Comparison of ENCODE assay signal across 25 mouse cellular contexts in genomic region chr19:32569725-32570124, GRCm38 (mm10). TPM values are rescaled to one million over a fixed set of nuclear protein-coding genes. Genes with fewer than 3 reads are reported as not detected.
DNase-seq lines count a peak whose midpoint lies in the region; ATAC-seq and TF ChIP-seq lines count a peak whose summit lies in the region.
"Had no signal": no experiment of that assay in that cellular context is flagged by ENCODE, and none has a peak within 500 bp of the region (broad histone marks: within the 10 kb centered on the region; RNA-seq: fewer than 3 reads in every experiment).

No protein-coding gene starts in this region.

- peak; percentile 77 for DNase-seq in MEL-GATA-1-ER (ENCODE audit: extremely low read depth, low read depth)
- DNase-seq in c-Kit-positive CD71-positive TER-119-positive erythroid progenitor cells, embryonic 14.5 days (ENCODE audit: low spot score) = peak; percentile 55
- DNase-seq in liver, embryonic 11.5 days (ENCODE audit: low spot score) = no peak
- no peak for DNase-seq in liver, postnatal 0 days
- no peak for DNase-seq in natural killer cell, adult 2 months (ENCODE audit: low spot score in 2 of 2)
- no peak for DNase-seq in lung, postnatal 14 days
- no peak for DNase-seq in cerebellum, adult 11 months
- DNase-seq: adrenal gland, adult 2 months; cerebellum, adult 8-10 months; gastrocnemius, postnatal 25 days; kidney, postnatal 36 days; layer of hippocampus, postnatal 36 days; lung, embryonic 14.5 days; lung, postnatal 36 days; spleen, adult 18-20 months; thymus, postnatal 14 days had no signal

- no peak for TF ChIP-seq EP300 in liver, postnatal 0 days (IDR thresholded peaks at IDR 0.05; ENCODE audit: low read depth)

- H3K9me3 ChIP-seq in liver, embryonic 11.5 days (ENCODE audit: control insufficient read depth, low read length) = no peaks in the 10 kb centered on the region
- no peaks in the 10 kb centered on the region for H3K9me3 ChIP-seq in liver, postnatal 0 days (ENCODE audit: low read length)
- no peaks in the 10 kb centered on the region for H3K9me3 ChIP-seq in intestine, postnatal 0 days (ENCODE audit: control insufficient read depth)
- H3K9me3 ChIP-seq: embryonic facial prominence, embryonic 10.5 days; forebrain, embryonic 12.5 days; heart, embryonic 10.5 days; hindbrain, embryonic 15.5 days; kidney, embryonic 15.5 days; limb, embryonic 13.5 days; midbrain, embryonic 12.5 days had no signal

- no peak overlapping the region for H3K4me3 ChIP-seq in liver, embryonic 11.5 days (ENCODE audit: low read depth, low read length)
- no peak overlapping the region for H3K4me3 ChIP-seq in liver, postnatal 0 days (ENCODE audit: low read depth, low read length)
- no peak overlapping the region for H3K4me3 ChIP-seq in intestine, postnatal 0 days (ENCODE audit: low read depth, low read length)
- H3K4me3 ChIP-seq: embryonic facial prominence, embryonic 10.5 days; forebrain, embryonic 12.5 days; heart, embryonic 10.5 days; hindbrain, embryonic 15.5 days; kidney, embryonic 15.5 days; limb, embryonic 13.5 days; midbrain, embryonic 12.5 days had no signal

- no peak overlapping the region for H3K27ac ChIP-seq in liver, embryonic 11.5 days (ENCODE audit: low read depth, low read length)
- no peak overlapping the region; the same call in 1 of the 2 replicates for H3K27ac ChIP-seq in liver, postnatal 0 days (ENCODE audit: low read depth)
- H3K27ac ChIP-seq in intestine, postnatal 0 days (ENCODE audit: low read depth, low read length) = no peak overlapping the region
- H3K27ac ChIP-seq: embryonic facial prominence, embryonic 10.5 days; forebrain, embryonic 12.5 days; heart, embryonic 10.5 days; hindbrain, embryonic 15.5 days; kidney, embryonic 15.5 days; limb, embryonic 13.5 days; midbrain, embryonic 12.5 days had no signal

- H3K4me2 ChIP-seq in liver, embryonic 11.5 days = peak overlapping the region; percentile 21
- peak overlapping the region; percentile 36 for H3K4me2 ChIP-seq in liver, postnatal 0 days (ENCODE audit: low read depth, low read length)
- H3K4me2 ChIP-seq in intestine, postnatal 0 days (replicated peaks; ENCODE audit: low read depth) = no peak overlapping the region
- H3K4me2 ChIP-seq: forebrain, embryonic 12.5 days; hindbrain, embryonic 15.5 days; kidney, embryonic 15.5 days; limb, embryonic 13.5 days; lung, embryonic 14.5 days; midbrain, embryonic 12.5 days had no signal

- TF ChIP-seq CTCF in liver, postnatal 0 days (IDR thresholded peaks at IDR 0.05; ENCODE audit: low read depth) = no peak
- no peak for TF ChIP-seq CTCF in intestine, postnatal 0 days (IDR thresholded peaks at IDR 0.05; ENCODE audit: low read depth)

- H3K9ac ChIP-seq in liver, embryonic 11.5 days (ENCODE audit: low read depth, low read length) = no peak overlapping the region
- H3K9ac ChIP-seq in liver, postnatal 0 days (replicated peaks) = no peak overlapping the region
- no peak overlapping the region for H3K9ac ChIP-seq in intestine, postnatal 0 days (ENCODE audit: low read depth, low read length)
- H3K9ac ChIP-seq: forebrain, embryonic 12.5 days; hindbrain, embryonic 15.5 days; kidney, embryonic 15.5 days; limb, embryonic 13.5 days; lung, embryonic 14.5 days; midbrain, embryonic 12.5 days had no signal

- WGBS in liver, embryonic 11.5 days = 49% methylated on average over 5 of the region's 5 CpGs
- 49% methylated on average over 5 of the region's 5 CpGs for WGBS in liver, postnatal 0 days (ENCODE audit: insufficient replicate concordance)
- 67% methylated on average over 5 of the region's 5 CpGs for WGBS in intestine, postnatal 0 days

- H3K4me1 ChIP-seq in liver, embryonic 11.5 days (replicated peaks; ENCODE audit: control insufficient read depth, insufficient read depth, low read length) = peaks cover 5% of the 10 kb centered on the region; the same call in 1 of the 2 replicates
- peaks cover 20% of the 10 kb centered on the region for H3K4me1 ChIP-seq in liver, postnatal 0 days (ENCODE audit: insufficient read depth)
- H3K4me1 ChIP-seq in intestine, postnatal 0 days (replicated peaks; ENCODE audit: control insufficient read depth, insufficient read depth, low read length) = no peaks in the 10 kb centered on the region; the same call in 1 of the 2 replicates
- H3K4me1 ChIP-seq: embryonic facial prominence, embryonic 10.5 days; forebrain, embryonic 12.5 days; hindbrain, embryonic 15.5 days; kidney, embryonic 15.5 days; limb, embryonic 13.5 days; midbrain, embryonic 12.5 days had no signal

- H3K27me3 ChIP-seq in liver, embryonic 11.5 days (replicated peaks; ENCODE audit: control insufficient read depth, insufficient read depth, low read length) = no peaks in the 10 kb centered on the region
- H3K27me3 ChIP-seq in liver, postnatal 0 days (ENCODE audit: insufficient read depth, low read length) = no peaks in the 10 kb centered on the region
- H3K27me3 ChIP-seq in intestine, postnatal 0 days (replicated peaks; ENCODE audit: control insufficient read depth, insufficient read depth, low read length) = no peaks in the 10 kb centered on the region
- H3K27me3 ChIP-seq: forebrain, embryonic 12.5 days; hindbrain, embryonic 15.5 days; kidney, embryonic 15.5 days; limb, embryonic 13.5 days; midbrain, embryonic 12.5 days had no signal

- ATAC-seq in liver, embryonic 11.5 days (replicated peaks; ENCODE audit: low FRiP score) = no peak
- ATAC-seq in liver, postnatal 0 days = peak; percentile 77
- no peak for ATAC-seq in intestine, postnatal 0 days
- ATAC-seq: Patski had no signal

- H3K36me3 ChIP-seq in liver, embryonic 11.5 days (ENCODE audit: control insufficient read depth, insufficient read depth, low read length) = no peaks in the 10 kb centered on the region
- H3K36me3 ChIP-seq in liver, postnatal 0 days (replicated peaks; ENCODE audit: insufficient read depth, low read length) = no peaks in the 10 kb centered on the region
- no peaks in the 10 kb centered on the region for H3K36me3 ChIP-seq in intestine, postnatal 0 days (ENCODE audit: control insufficient read depth, insufficient read depth)
- H3K36me3 ChIP-seq: embryonic facial prominence, embryonic 10.5 days; forebrain, embryonic 12.5 days; heart, embryonic 10.5 days; hindbrain, embryonic 15.5 days; kidney, embryonic 15.5 days; limb, embryonic 13.5 days; midbrain, embryonic 12.5 days had no signal

RNA-seq across cellular contexts. Expression of gene Papss2, which starts 25.9 kb away (rescaled TPM):
- polyA plus RNA-seq in liver, embryonic 11.5 days (2014; fragmentation: Nextera tagmentation; extraction: Ambion mirVana) = 3.4 and 3.5 TPM in 2 replicates
- polyA plus RNA-seq in liver, postnatal 0 days (2015; fragmentation: Nextera tagmentation; extraction: Ambion mirVana) = 29.6 and 35.5 TPM in 2 replicates
- 27.6 and 34.7 TPM in 2 replicates for polyA plus RNA-seq in intestine, postnatal 0 days (2015; fragmentation: Nextera tagmentation; extraction: Ambion mirVana)

Comparison
In these comparisons a context has a peak if more than half of its experiments do, and no peak if none do; other contexts are left out.
1. DNase-seq: peak in MEL-GATA-1-ER (single experiment) and c-Kit-positive CD71-positive TER-119-positive erythroid progenitor cells, embryonic 14.5 days (single experiment); none in liver, embryonic 11.5 days (single experiment), liver, postnatal 0 days (single experiment), natural killer cell, adult 2 months (0 of 2), lung, postnatal 14 days (single experiment) and cerebellum, adult 11 months (single experiment).